7 mouse cellular contexts compared by ENCODE assay signal in the genomic region with DNA sequence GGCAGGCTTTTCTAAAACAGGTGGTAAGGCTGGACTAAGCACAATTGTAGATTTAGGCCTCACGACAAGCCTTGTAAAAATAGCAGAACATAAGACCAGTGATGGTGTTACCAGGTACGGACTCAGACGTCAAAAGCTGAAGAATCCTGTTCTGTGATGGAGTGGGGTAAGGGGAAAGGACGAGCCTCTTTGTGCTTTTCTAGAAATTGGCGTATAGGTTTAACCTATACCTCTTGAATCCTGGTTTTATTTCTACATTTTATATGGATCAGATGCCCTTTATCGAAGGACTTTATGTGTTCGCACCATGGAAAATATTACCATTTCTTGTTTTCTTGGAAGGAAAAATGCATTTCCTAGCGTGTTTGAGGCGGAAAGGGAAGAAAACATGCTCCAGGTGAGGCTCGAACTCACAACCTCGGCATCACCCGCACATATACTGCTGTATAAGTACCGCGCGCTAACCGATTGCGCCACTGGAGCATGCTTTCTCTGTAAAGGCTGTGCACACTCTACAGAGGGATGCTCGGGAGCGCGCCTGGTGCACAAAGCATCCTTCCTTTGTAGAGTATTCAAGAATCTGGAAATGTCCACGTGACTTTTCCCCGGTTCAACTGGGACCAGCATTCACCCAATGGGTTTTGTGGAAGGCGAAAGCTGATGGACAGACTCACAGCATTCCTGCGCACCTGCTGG. TPM values are rescaled to one million over a fixed set of nuclear protein-coding genes. Genes with fewer than 3 reads are reported as not detected.
DNase-seq lines count a peak whose midpoint lies in the region; ATAC-seq and TF ChIP-seq lines count a peak whose summit lies in the region.

No protein-coding gene starts in this region.

- TF ChIP-seq CTCF in bone marrow macrophage, adult 2 months (IDR thresholded peaks at IDR 0.05; ENCODE audit: low read depth, low read length): no peak
- no peak for TF ChIP-seq CTCF in stomach, postnatal 0 days (IDR thresholded peaks at IDR 0.05; ENCODE audit: low read depth)

- TF ChIP-seq POLR2A in bone marrow macrophage, adult 2 months (IDR thresholded peaks at IDR 0.05; ENCODE audit: borderline replicate concordance, low read depth, low read length): no peak

- peak overlapping the region; percentile 72 to 77 for H3K4me3 ChIP-seq in ES-E14 (ENCODE audit: insufficient read depth in 1 of 2, low read depth in 1 of 2, low read length in 2 of 2, poor library complexity in 1 of 2, severe bottlenecking in 1 of 2)
- H3K4me3 ChIP-seq in bone marrow macrophage, adult 2 months (ENCODE audit: insufficient read depth, low read length): peak overlapping the region; percentile 46
- peak overlapping the region; percentile 54 for H3K4me3 ChIP-seq in forebrain, embryonic 12.5 days (replicated peaks)
- no peak overlapping the region for H3K4me3 ChIP-seq in stomach, postnatal 0 days (ENCODE audit: low read depth, low read length)

- no peaks in the 10 kb centered on the region for H3K27me3 ChIP-seq in forebrain, embryonic 12.5 days
- H3K27me3 ChIP-seq in stomach, postnatal 0 days (ENCODE audit: control insufficient read depth, insufficient read depth, low read length): no peaks in the 10 kb centered on the region

- 4% methylated on average over 24 of the region's 24 CpGs for WGBS in forebrain, embryonic 12.5 days
- WGBS in stomach, postnatal 0 days: 9% methylated on average over 24 of the region's 24 CpGs

- H3K9me3 ChIP-seq in ES-E14 (ENCODE audit: control insufficient read depth, insufficient read depth, low read depth, low read length): 0 out of 2 replicates have a peak, but pooled peaks cover 2% of the 10 kb centered on the region
- H3K9me3 ChIP-seq in forebrain, embryonic 12.5 days: no peaks in the 10 kb centered on the region
- no peaks in the 10 kb centered on the region for H3K9me3 ChIP-seq in stomach, postnatal 0 days (ENCODE audit: control insufficient read depth, low read length)

- peaks cover 2 to 3% of the 10 kb centered on the region in 2 experiments; a peak in 1 of 4 replicates for H3K4me1 ChIP-seq in ES-E14 (ENCODE audit: control insufficient read depth in 2 of 2, insufficient read depth in 2 of 2, low read length in 2 of 2, poor library complexity in 1 of 2)
- peaks cover 4% of the 10 kb centered on the region for H3K4me1 ChIP-seq in bone marrow macrophage, adult 2 months (ENCODE audit: control insufficient read depth, insufficient read depth, low read length)
- peaks cover 3% of the 10 kb centered on the region; the same call in 1 of the 2 replicates for H3K4me1 ChIP-seq in forebrain, embryonic 12.5 days
- no peaks in the 10 kb centered on the region for H3K4me1 ChIP-seq in stomach, postnatal 0 days (replicated peaks; ENCODE audit: control insufficient read depth, insufficient read depth)

- in situ Hi-C loops in ES-E14 (cut with MboI; ENCODE audit: low sequenced_read_pairs in 2 of 2, unreplicated experiment in 2 of 2): no loop called here

- peak overlapping the region; percentile 48 for H3K27ac ChIP-seq in ES-E14 (ENCODE audit: insufficient read depth, low read depth, low read length, poor library complexity, severe bottlenecking)
- H3K27ac ChIP-seq in bone marrow macrophage, adult 2 months (ENCODE audit: insufficient read depth, low read depth, low read length): no peak overlapping the region
- H3K27ac ChIP-seq in forebrain, embryonic 12.5 days: peak overlapping the region; percentile 62
- H3K27ac ChIP-seq in stomach, postnatal 0 days (replicated peaks): no peak overlapping the region

- TF ChIP-seq EP300 in stomach, postnatal 0 days (optimal IDR thresholded peaks at IDR 0.05): no peak

- ATAC-seq in forebrain, embryonic 12.5 days (ENCODE audit: low FRiP score): peak; percentile 98
- ATAC-seq in megakaryocyte-erythroid progenitor cell, adult 5-6 weeks (replicated peaks; ENCODE audit: low FRiP score, low TSS enrichment, poor library complexity, severe bottlenecking): peak; percentile 65; the same call in 1 of the 2 replicates
- ATAC-seq in stomach, postnatal 0 days (ENCODE audit: low FRiP score, low TSS enrichment): no peak

- H3K36me3 ChIP-seq in ES-E14 (ENCODE audit: control insufficient read depth, insufficient read depth, low read length, poor library complexity, severe bottlenecking): no peaks in the 10 kb centered on the region
- H3K36me3 ChIP-seq in forebrain, embryonic 12.5 days (replicated peaks): no peaks in the 10 kb centered on the region
- H3K36me3 ChIP-seq in stomach, postnatal 0 days (ENCODE audit: control insufficient read depth, insufficient read depth, low read length): no peaks in the 10 kb centered on the region

- peak overlapping the region; percentile 72 for H3K9ac ChIP-seq in ES-E14 (ENCODE audit: insufficient read depth, low read depth, low read length, poor library complexity, severe bottlenecking)
- H3K9ac ChIP-seq in forebrain, embryonic 12.5 days: peak overlapping the region; percentile 62
- H3K9ac ChIP-seq in stomach, postnatal 0 days (ENCODE audit: low read length): no peak overlapping the region

- DNase-seq in ES-E14 (ENCODE audit: low read depth, low spot score): peak; percentile 94
- peak; percentile 88 for DNase-seq in layer of hippocampus, adult 9-10 months (ENCODE audit: low spot score)
- DNase-seq in stomach, postnatal 0 days (ENCODE audit: low spot score): no peak
- no peak for DNase-seq in ovary, adult 18-20 months (ENCODE audit: low spot score)

- H3K4me2 ChIP-seq in forebrain, embryonic 12.5 days: peak overlapping the region; percentile 56
- peak overlapping the region; percentile 43 for H3K4me2 ChIP-seq in stomach, postnatal 0 days (replicated peaks; ENCODE audit: low read depth)

TF ChIP-seq in ES-E14, 5 proteins besides CTCF, POLR2A, EP300 and RAD21:
- peak; percentile 83 for TF ChIP-seq MAFK (IDR thresholded peaks at IDR 0.05; ENCODE audit: insufficient read depth, low read depth, low read length)
- TF ChIP-seq HCFC1 (IDR thresholded peaks at IDR 0.05; ENCODE audit: borderline replicate concordance, insufficient read depth, low read length): no peak

RNA-seq across cellular contexts. Expression of a gene that starts 48.2 kb away (rescaled TPM):
- 5.4 and 6.2 TPM in 2 replicates for total RNA-seq in ES-E14 (2012; rRNA removed)
- polyA plus RNA-seq in bone marrow macrophage, adult 2 months (2012; ENCODE audit: insufficient read depth, insufficient read length, missing spikeins): 0.25 and 0.76 TPM in 2 replicates
- polyA plus RNA-seq in forebrain, embryonic 12.5 days (2016; fragmentation: Nextera tagmentation; extraction: Ambion mirVana): 24.5 and 26.7 TPM in 2 replicates
- total RNA-seq in megakaryocyte-erythroid progenitor cell, adult 5-6 weeks (2014; fragmentation: Nextera tagmentation): 1.5 and 2.5 TPM in 2 replicates
- 3.1 and 10.7 TPM in 2 replicates for total RNA-seq in megakaryocyte-erythroid progenitor cell, adult 5-6 weeks (2017)
- polyA plus RNA-seq in stomach, postnatal 0 days (2015; fragmentation: Nextera tagmentation; extraction: Ambion mirVana): 1.4 and 1.6 TPM in 2 replicates

Comparison
In these comparisons a context has a peak if more than half of its experiments do, and no peak if none do; other contexts are left out.
1. DNase-seq: peak in ES-E14 (single experiment) and layer of hippocampus, adult 9-10 months (single experiment); none in stomach, postnatal 0 days (single experiment) and ovary, adult 18-20 months (single experiment).
2. H3K27ac ChIP-seq: peak in ES-E14 (single experiment) and forebrain, embryonic 12.5 days (single experiment); none in bone marrow macrophage, adult 2 months (single experiment) and stomach, postnatal 0 days (single experiment).